Mouse (Mus musculus) intestine, embryonic 16.5 days (tissue): ENCODE data around the gene Iqcf6. TPM values are rescaled to one million over a fixed set of nuclear protein-coding genes. Genes with fewer than 3 reads are reported as not detected.
"Not testable (repeated sequence)": the region's sequence is repeated elsewhere in the genome, so short reads cannot be mapped to it uniquely, and the experiment has no call there.

Experiments used
- ATAC-seq: fragments of 200-750 bp; cut with Nextera tagmentation; 2 replicates; pipeline ENCODE4 v1.8.0; 2017; ENCODE audit warnings: moderate TSS enrichment, moderate library complexity
- H3K27ac ChIP-seq: fragments of 300-500 bp; sonication (generic); 2 replicates; pipeline ENCODE4 v1.5.1; 2014; ENCODE audit warnings: mild to moderate bottlenecking, low read length
- H3K27me3 ChIP-seq: fragments of 300-500 bp; sonication (generic); replicated peaks from 2 replicates; pipeline ENCODE4 v1.6.1; 2014; ENCODE audit warnings: low read length, control low read depth, mixed read lengths; ENCODE audit not compliant: control insufficient read depth, insufficient read depth
- H3K36me3 ChIP-seq: fragments of 300-500 bp; sonication (generic); 2 replicates; pipeline ENCODE4 v1.6.1; 2014; ENCODE audit warnings: low read length, control low read depth; ENCODE audit not compliant: control insufficient read depth, insufficient read depth
- H3K4me1 ChIP-seq: fragments of 300-500 bp; sonication (generic); 2 replicates; pipeline ENCODE4 v1.6.1; 2014; ENCODE audit warnings: low read length, control low read depth, mixed read lengths; ENCODE audit not compliant: control insufficient read depth, insufficient read depth
- H3K4me2 ChIP-seq: fragments of 300-500 bp; sonication (generic); 2 replicates; pipeline ENCODE4 v1.6.1; 2014; ENCODE audit warnings: low read depth, low read length, control low read depth
- H3K4me3 ChIP-seq: fragments of 300-500 bp; sonication (generic); 2 replicates; pipeline ENCODE4 v1.5.1; 2014; ENCODE audit warnings: mild to moderate bottlenecking, low read length
- H3K9ac ChIP-seq: fragments of 300-500 bp; sonication (generic); 2 replicates; pipeline ENCODE4 v1.6.1; 2014; ENCODE audit warnings: low read depth, low read length
- H3K9me3 ChIP-seq: fragments of 300-500 bp; sonication (generic); 2 replicates; pipeline ENCODE4 v1.6.1; 2016; ENCODE audit warnings: low read length, control low read depth; ENCODE audit not compliant: control insufficient read depth
- WGBS: fragments of 180-500 bp; shearing (Covaris S2); extraction: QIAGEN DNeasy Blood & Tissue Kit; methylation state at CpG from one replicate; pipeline ENCODE4 v1.1.7; 2014; 5-methylcytosine and 5-hydroxymethylcytosine counted together
- polyA plus RNA-seq: library from polyadenylated mRNA; unstranded; fragments of >200 nt; fragmentation: Nextera tagmentation; extraction: Ambion mirVana; gene quantifications from 2 replicates; pipeline ENCODE4 v1.2.1, GENCODE M21; 2015

Iqcf6 gene
- not detected in 2 replicates for polyA plus RNA-seq

- no peaks in the 10 kb centered on the region for H3K36me3 ChIP-seq
- no peak within 1 kb of the TSS for H3K4me3 ChIP-seq
- H3K9me3 ChIP-seq: no peaks in the 10 kb centered on the region
- no peak within 1 kb of the TSS for H3K9ac ChIP-seq
- no peaks in the 10 kb centered on the region for H3K27me3 ChIP-seq
- no peaks in the 10 kb centered on the region for H3K4me1 ChIP-seq
- H3K4me2 ChIP-seq: no peak within 1 kb of the TSS
- 74% methylated on average over 2 of the region's 2 CpGs for WGBS
- H3K27ac ChIP-seq: no peak within 1 kb of the TSS
- no peak for ATAC-seq
Measured at GRCm38 (mm10) chr9:106626282-106626681, at the start of gene Iqcf6. Gene Iqcf6, plus strand, starts transcription at chr9:106626582.

- Histone ChIP-seq H3K4me1 (no peaks in the 10 kb centered on the region), H3K27me3 (no peaks in the 10 kb centered on the region), H3K36me3 (no peaks in the 10 kb centered on the region), H3K27ac (no peak overlapping the region), H3K9me3 (no peaks in the 10 kb centered on the region), H3K4me3 (no peak overlapping the region), H3K4me2 (no peak overlapping the region), H3K9ac (no peak overlapping the region)
- ATAC-seq: no peak
- WGBS: 83% methylated on average over 7 of the region's 7 CpGs
Measured at GRCm38 (mm10) chr9:106580016-106580415, 46.4 kb upstream of the Iqcf6 start.

- Histone ChIP-seq H3K9me3 (no peaks in the 10 kb centered on the region), H3K4me3 (no peak overlapping the region), H3K36me3 (no peaks in the 10 kb centered on the region), H3K4me1 (no peaks in the 10 kb centered on the region), H3K27me3 (no peaks in the 10 kb centered on the region), H3K4me2 (no peak overlapping the region), H3K27ac (no peak overlapping the region), H3K9ac (no peak overlapping the region)
- ATAC-seq: no peak
- 60% methylated on average over 1 of the region's 1 CpGs for WGBS
Measured at GRCm38 (mm10) chr9:106582552-106582951, 43.8 kb upstream of the Iqcf6 start.

- 88% methylated on average over 5 of the region's 5 CpGs for WGBS
- Histone ChIP-seq H3K4me3 (no peak overlapping the region), H3K9ac (no peak overlapping the region), H3K4me1 (no peaks in the 10 kb centered on the region), H3K36me3 (no peaks in the 10 kb centered on the region), H3K27ac (no peak overlapping the region), H3K4me2 (no peak overlapping the region), H3K9me3 (no peaks in the 10 kb centered on the region), H3K27me3 (no peaks in the 10 kb centered on the region)
- no peak for ATAC-seq
Measured at GRCm38 (mm10) chr9:106592158-106592557, 34.2 kb upstream of the Iqcf6 start.

GRCm38 (mm10) chr9:106595402-106595801, 31.0 kb upstream of the Iqcf6 start:
- not testable (repeated sequence) for ATAC-seq, H3K9me3 ChIP-seq, H3K4me2 ChIP-seq, H3K4me1 ChIP-seq, H3K9ac ChIP-seq, H3K4me3 ChIP-seq, H3K36me3 ChIP-seq, H3K27ac ChIP-seq, H3K27me3 ChIP-seq
- WGBS: 12% methylated on average over 4 of the region's 4 CpGs

GRCm38 (mm10) chr9:106595836-106596235, 30.5 kb upstream of the Iqcf6 start:
- Histone ChIP-seq H3K27me3 (no peaks in the 10 kb centered on the region), H3K27ac (no peak overlapping the region), H3K9me3 (no peaks in the 10 kb centered on the region), H3K9ac (no peak overlapping the region), H3K4me1 (no peaks in the 10 kb centered on the region), H3K4me2 (no peak overlapping the region), H3K4me3 (no peak overlapping the region), H3K36me3 (no peaks in the 10 kb centered on the region)
- no peak for ATAC-seq
- WGBS: 67% methylated on average over 7 of the region's 7 CpGs

GRCm38 (mm10) chr9:106598466-106598865, 27.9 kb upstream of the Iqcf6 start:
- ATAC-seq: no peak
- no peaks in the 10 kb centered on the region for H3K4me1 ChIP-seq
- WGBS: 41% methylated on average over 7 of the region's 7 CpGs

GRCm38 (mm10) chr9:106600546-106600945, 25.8 kb upstream of the Iqcf6 start:
- no peaks in the 10 kb centered on the region for H3K36me3 ChIP-seq
- 32% methylated on average over 8 of the region's 8 CpGs for WGBS
- H3K27ac ChIP-seq: no peak overlapping the region
- no peaks in the 10 kb centered on the region for H3K4me1 ChIP-seq
- no peak overlapping the region for H3K4me2 ChIP-seq
- ATAC-seq: no peak
- no peaks in the 10 kb centered on the region for H3K27me3 ChIP-seq
- H3K4me3 ChIP-seq: no peak overlapping the region
- H3K9me3 ChIP-seq: no peaks in the 10 kb centered on the region
- no peak overlapping the region for H3K9ac ChIP-seq

More at GRCm38 (mm10) chr9:106598466-106598865, 27.9 kb upstream of the Iqcf6 start:
- H3K4me3 ChIP-seq: no peak overlapping the region
- no peaks in the 10 kb centered on the region for H3K9me3 ChIP-seq
- H3K9ac ChIP-seq: no peak overlapping the region
- H3K4me2 ChIP-seq: no peak overlapping the region
- no peaks in the 10 kb centered on the region for H3K36me3 ChIP-seq
- H3K27me3 ChIP-seq: no peaks in the 10 kb centered on the region
- no peak overlapping the region for H3K27ac ChIP-seq

- no peaks in the 10 kb centered on the region for H3K9me3 ChIP-seq
- H3K27me3 ChIP-seq: no peaks in the 10 kb centered on the region
- no peaks in the 10 kb centered on the region for H3K36me3 ChIP-seq
- no peak overlapping the region for H3K4me3 ChIP-seq
- H3K4me2 ChIP-seq: no peak overlapping the region
- WGBS: 87% methylated on average over 4 of the region's 4 CpGs
- H3K4me1 ChIP-seq: no peaks in the 10 kb centered on the region
- no peak for ATAC-seq
- no peak overlapping the region for H3K9ac ChIP-seq
- no peak overlapping the region for H3K27ac ChIP-seq
Measured at GRCm38 (mm10) chr9:106610727-106611126, 15.7 kb upstream of the Iqcf6 start.

GRCm38 (mm10) chr9:106613951-106614350, 12.4 kb upstream of the Iqcf6 start:
- no peak for ATAC-seq

More at GRCm38 (mm10) chr9:106613951-106614350, 12.4 kb upstream of the Iqcf6 start:
- Histone ChIP-seq H3K4me3 (no peak overlapping the region), H3K9me3 (no peaks in the 10 kb centered on the region), H3K4me2 (no peak overlapping the region), H3K27ac (no peak overlapping the region), H3K9ac (no peak overlapping the region), H3K4me1 (no peaks in the 10 kb centered on the region), H3K36me3 (no peaks in the 10 kb centered on the region), H3K27me3 (no peaks in the 10 kb centered on the region)
- WGBS: 62% methylated on average over 2 of the region's 2 CpGs
